Mouse (Mus musculus) heart, adult 11 months (tissue): ENCODE results near the gene Dnah8.

Source experiments
- DNase-seq: peaks from one replicate; pipeline ENCODE4 v3.0.0; 2022

Gene Dnah8

GRCm38 (mm10) chr17:30672556-30672955 is 48.4 kb downstream of the Dnah8 start:
- DNase-seq: no peak

GRCm38 (mm10) chr17:30673023-30673422 is 48.9 kb downstream of the Dnah8 start:
- DNase-seq: no peak

GRCm38 (mm10) chr17:30675021-30675740 is 51.0 kb downstream of the Dnah8 start:
- no peak for DNase-seq

GRCm38 (mm10) chr17:30678523-30678922 is 54.4 kb downstream of the Dnah8 start:
- no peak for DNase-seq

- DNase-seq: no peak
These were observed 55.5 kb downstream of the Dnah8 start for GRCm38 (mm10) chr17:30679612-30680011.

GRCm38 (mm10) chr17:30681604-30682003 is 57.5 kb downstream of the Dnah8 start:
- no peak for DNase-seq

- no peak for DNase-seq
These were observed 66.0 kb downstream of the Dnah8 start for GRCm38 (mm10) chr17:30690181-30690580.

- DNase-seq: no peak
These were observed 67.3 kb downstream of the Dnah8 start for GRCm38 (mm10) chr17:30691481-30691880.

GRCm38 (mm10) chr17:30694281-30694680 is 70.1 kb downstream of the Dnah8 start:
- no peak for DNase-seq

GRCm38 (mm10) chr17:30714732-30715131 is 90.6 kb downstream of the Dnah8 start:
- no peak for DNase-seq

GRCm38 (mm10) chr17:30718197-30718596 is 94.0 kb downstream of the Dnah8 start:
- no peak for DNase-seq

GRCm38 (mm10) chr17:30719031-30719430 is 94.9 kb downstream of the Dnah8 start:
- no peak for DNase-seq

- no peak for DNase-seq
These were observed 103.6 kb downstream of the Dnah8 start for GRCm38 (mm10) chr17:30727788-30728187.

GRCm38 (mm10) chr17:30732736-30733135 is 108.6 kb downstream of the Dnah8 start:
- DNase-seq: no peak

GRCm38 (mm10) chr17:30734770-30735169 is 110.6 kb downstream of the Dnah8 start:
- no peak for DNase-seq

- no peak for DNase-seq
These were observed 111.3 kb downstream of the Dnah8 start for GRCm38 (mm10) chr17:30735454-30735853.

- DNase-seq: no peak
These were observed 113.6 kb downstream of the Dnah8 start for GRCm38 (mm10) chr17:30737797-30738196.

GRCm38 (mm10) chr17:30739769-30740168 is 115.6 kb downstream of the Dnah8 start:
- no peak for DNase-seq

- DNase-seq: no peak
These were observed 119.8 kb downstream of the Dnah8 start for GRCm38 (mm10) chr17:30743947-30744346.

GRCm38 (mm10) chr17:30746056-30747024 is 122.2 kb downstream of the Dnah8 start:
- no peak for DNase-seq

- DNase-seq: no peak
These were observed 125.2 kb downstream of the Dnah8 start for GRCm38 (mm10) chr17:30749391-30749790.

- DNase-seq: peak; percentile 85
These were observed 126.1 kb downstream of the Dnah8 start for GRCm38 (mm10) chr17:30750269-30750668.

GRCm38 (mm10) chr17:30752370-30752818 is 128.2 kb downstream of the Dnah8 start:
- DNase-seq: peak; percentile 87

GRCm38 (mm10) chr17:30753201-30753600 is 129.0 kb downstream of the Dnah8 start:
- DNase-seq: peak; percentile 84
